Mouse (Mus musculus): Measurements from ENCODE around the gene Hipk4. TPM values are rescaled to one million over a fixed set of nuclear protein-coding genes. Genes with fewer than 3 reads are reported as not detected.

Hipk4 gene
- polyA plus RNA-seq, 1 experiment from 2014 or later = 0.77 TPM

DNA sequence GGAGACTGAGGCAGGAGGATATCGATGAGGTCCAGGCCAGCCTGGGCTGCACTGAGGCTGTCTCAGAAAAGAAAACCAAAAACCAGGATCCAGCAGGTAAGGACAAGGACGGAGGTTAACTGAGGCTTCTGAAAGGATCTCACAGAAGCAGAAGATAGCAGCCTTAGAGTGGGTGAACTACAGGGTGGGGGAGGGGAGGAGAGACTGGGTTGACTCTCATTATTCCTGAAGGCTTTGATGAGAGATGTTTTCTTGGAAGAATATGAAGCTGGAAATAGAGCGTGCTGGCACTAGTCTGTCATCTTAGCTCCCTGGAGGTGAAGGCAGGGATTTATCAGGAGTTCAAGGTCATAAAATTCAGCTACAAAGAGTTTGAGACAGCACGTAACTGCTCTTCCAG, 20.8 kb downstream of the Hipk4 start:
- Histone ChIP-seq H3K27me3 (no peaks in the 10 kb centered on the region), H3K27ac (no peak overlapping the region), H3K4me1 (replicated peaks) (peaks cover 16% of the 10 kb centered on the region), H3K4me2 (no peak overlapping the region), H3K9ac (no peak overlapping the region), H3K36me3 (peaks cover 22% of the 10 kb centered on the region), H3K9me3 (no peaks in the 10 kb centered on the region), H3K4me3 (no peak overlapping the region)
- 92% methylated on average over 4 of the region's 4 CpGs for WGBS
- ATAC-seq (ENCODE audit: low FRiP score) = no peak

DNA sequence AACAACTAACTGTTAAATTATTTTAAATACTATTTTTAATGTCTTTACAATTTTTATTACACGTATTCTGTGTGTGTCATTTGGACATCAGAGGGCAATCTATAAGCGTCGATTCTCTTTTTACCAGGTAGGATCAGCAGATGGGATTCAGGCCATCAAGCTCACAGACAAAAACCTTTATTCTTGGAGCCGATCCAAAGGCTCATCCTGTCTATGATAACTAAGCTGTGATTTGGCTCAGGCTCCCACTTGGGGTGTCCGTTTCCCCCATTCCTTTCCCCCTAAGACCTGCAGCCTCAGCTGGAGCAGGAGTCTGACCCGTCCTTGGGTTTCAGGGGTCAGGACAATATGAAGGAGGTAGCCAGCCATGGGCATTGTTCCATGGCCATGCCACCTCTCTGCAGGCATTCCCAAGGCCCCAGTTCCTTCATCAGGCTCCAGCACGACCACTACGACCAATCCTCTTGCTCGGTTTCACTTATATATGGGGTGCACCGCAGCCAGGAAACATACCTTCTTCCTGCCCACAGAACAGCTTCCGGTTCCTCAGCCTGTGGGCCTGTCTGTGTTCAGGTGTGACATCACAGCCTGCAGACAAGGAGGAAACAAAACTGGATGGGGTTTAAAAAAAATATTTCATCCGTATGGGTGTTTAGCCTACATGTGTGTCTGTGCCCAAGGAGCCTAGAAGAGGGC, 21.8 kb downstream of the Hipk4 start:
- H3K4me1 ChIP-seq (replicated peaks) = peaks cover 16% of the 10 kb centered on the region
- H3K27ac ChIP-seq = no peak overlapping the region
- H3K4me3 ChIP-seq = no peak overlapping the region
- H3K9ac ChIP-seq = no peak overlapping the region
- H3K9me3 ChIP-seq = no peaks in the 10 kb centered on the region
- 89% methylated on average over 12 of the region's 12 CpGs for WGBS
- no peak for ATAC-seq (ENCODE audit: low FRiP score)
- no peaks in the 10 kb centered on the region for H3K27me3 ChIP-seq
- peaks cover 13% of the 10 kb centered on the region for H3K36me3 ChIP-seq
- H3K4me2 ChIP-seq = no peak overlapping the region

DNA sequence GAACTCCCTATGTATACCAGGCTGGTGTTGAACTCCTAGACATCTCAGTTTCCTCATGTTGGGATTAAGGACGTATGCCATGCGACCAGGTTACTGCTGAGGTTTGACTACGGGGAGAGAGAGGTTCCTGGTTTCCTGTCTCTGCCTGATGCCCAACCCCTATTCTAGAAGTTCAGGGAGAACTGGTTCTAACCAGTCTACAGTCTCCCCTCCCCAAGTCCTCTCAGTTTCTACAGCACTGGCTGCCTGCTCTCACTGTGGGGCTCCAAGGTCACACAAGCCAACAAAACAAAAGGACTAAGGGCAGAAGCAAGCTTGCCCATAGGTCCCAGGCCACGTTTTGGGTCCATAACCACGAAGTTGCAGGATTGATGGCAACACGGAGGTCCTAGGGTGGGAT, 26.5 kb downstream of the Hipk4 start:
- Histone ChIP-seq H3K4me3 (no peak overlapping the region), H3K27me3 (no peaks in the 10 kb centered on the region), H3K27ac (no peak overlapping the region), H3K4me2 (no peak overlapping the region), H3K4me1 (replicated peaks) (peaks cover 18% of the 10 kb centered on the region), H3K36me3 (no peaks in the 10 kb centered on the region), H3K9ac (no peak overlapping the region), H3K9me3 (no peaks in the 10 kb centered on the region)
- WGBS = 79% methylated on average over 6 of the region's 6 CpGs
- no peak for ATAC-seq (ENCODE audit: low FRiP score)

DNA sequence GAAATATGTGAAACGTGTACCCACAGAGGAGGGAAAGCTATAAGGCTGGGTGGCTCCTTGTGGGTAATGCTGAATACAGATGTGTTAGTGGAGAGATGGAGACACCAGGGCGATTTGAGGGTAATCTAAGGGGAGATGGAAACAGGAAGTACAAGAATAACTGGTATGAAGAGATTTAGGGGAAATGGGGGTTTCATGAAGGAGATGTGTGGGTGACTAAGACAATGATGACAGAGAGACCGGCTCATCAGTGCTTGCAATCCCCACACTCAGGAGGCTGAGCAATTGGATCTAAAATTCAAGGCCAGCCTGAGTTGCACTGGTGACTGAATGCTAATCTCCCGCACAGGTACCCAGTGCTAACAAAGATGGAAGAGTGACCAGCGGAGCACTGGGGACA, 29.0 kb downstream of the Hipk4 start:
- peaks cover 21% of the 10 kb centered on the region for H3K4me1 ChIP-seq (replicated peaks)
- H3K4me2 ChIP-seq = peak overlapping the region; percentile 84
- H3K27me3 ChIP-seq = no peaks in the 10 kb centered on the region
- peaks cover 11% of the 10 kb centered on the region for H3K36me3 ChIP-seq
- no peak for ATAC-seq (ENCODE audit: low FRiP score)
- H3K9ac ChIP-seq = peak overlapping the region; percentile 69
- H3K4me3 ChIP-seq = peak overlapping the region; percentile 79
- H3K9me3 ChIP-seq = no peaks in the 10 kb centered on the region
- H3K27ac ChIP-seq = no peak overlapping the region
- WGBS = 64% methylated on average over 5 of the region's 5 CpGs

DNA sequence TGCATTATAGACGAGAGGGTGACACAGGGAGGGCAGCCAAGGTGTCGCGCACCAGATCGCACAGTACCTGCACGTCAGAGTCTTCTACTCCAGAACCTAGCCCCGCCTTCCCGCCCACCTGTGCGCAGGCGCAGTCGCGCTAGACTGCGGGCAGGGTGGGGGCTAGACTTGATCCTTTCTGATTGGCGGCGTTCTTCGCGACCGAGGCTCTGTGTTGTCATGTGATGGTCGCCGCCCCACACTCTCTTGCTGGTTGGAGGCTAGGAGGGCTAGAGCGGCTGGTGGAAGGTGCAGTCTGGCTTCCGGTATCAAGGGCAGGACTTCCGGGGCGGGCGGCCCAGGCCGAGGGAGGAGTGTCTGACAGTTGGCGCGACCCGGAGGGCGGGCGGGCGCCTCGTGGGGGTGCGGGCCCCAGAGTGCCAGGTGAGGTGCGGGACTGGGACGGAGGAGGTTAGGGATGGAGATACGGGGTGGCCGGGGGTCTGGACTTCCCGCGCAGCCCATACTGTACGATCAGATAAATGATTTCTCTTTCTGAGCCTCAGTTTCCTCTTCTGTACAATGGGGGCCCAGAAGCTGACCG, 30.0 kb downstream of the Hipk4 start, which contains the start of the genes Pld3 and 2310022A10Rik:
Gene Pld3 (minus strand): TSS at position 288 of the 583 bp plus-strand sequence.
Gene 2310022A10Rik (plus strand): TSS at position 303 of the 583 bp plus-strand sequence.
- peaks cover 11% of the 10 kb centered on the region for H3K36me3 ChIP-seq
- no peaks in the 10 kb centered on the region for H3K9me3 ChIP-seq
- no peaks in the 10 kb centered on the region for H3K27me3 ChIP-seq
- peak; percentile 99 for ATAC-seq (ENCODE audit: low FRiP score)
- WGBS = under 1% methylated on average over 41 of the region's 41 CpGs
- peak within 1 kb of the TSS; percentile 84 for H3K4me2 ChIP-seq
- H3K27ac ChIP-seq = peak within 1 kb of the TSS; percentile 52
- H3K4me3 ChIP-seq = peak within 1 kb of the TSS; percentile 79
- H3K4me1 ChIP-seq (replicated peaks) = peaks cover 21% of the 10 kb centered on the region
- H3K9ac ChIP-seq = peak within 1 kb of the TSS; percentile 82

DNA sequence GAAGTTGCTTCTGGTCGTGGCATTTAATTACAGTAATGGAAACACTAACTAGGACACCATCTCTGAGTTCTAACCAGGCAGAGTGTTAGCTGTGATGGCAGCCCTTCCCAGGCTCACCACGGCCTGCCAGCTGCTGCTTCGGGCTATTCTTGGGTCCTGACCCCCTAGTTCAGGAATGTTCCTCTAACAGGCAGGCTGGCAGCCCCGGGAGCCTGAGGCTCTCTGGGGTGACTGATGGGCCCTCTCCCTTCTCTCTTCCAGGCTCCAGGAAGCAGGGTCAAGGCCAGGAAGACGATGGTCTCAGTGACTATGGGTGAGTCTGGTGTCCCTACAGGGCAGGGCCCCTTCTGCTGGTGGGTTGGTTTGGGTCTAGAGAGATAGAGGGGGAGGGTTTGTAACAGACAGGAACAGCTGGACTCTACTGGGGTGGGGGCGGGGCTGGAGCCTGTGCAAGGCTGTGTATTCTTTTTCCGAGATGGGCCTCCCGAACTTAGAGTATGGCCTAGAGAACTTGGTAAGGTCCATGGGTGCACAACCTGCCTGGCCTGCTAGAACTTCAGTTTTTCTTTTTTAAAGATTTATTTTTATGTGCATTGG, 37.3 kb downstream of the Hipk4 start:
- Histone ChIP-seq H3K4me2 (no peak overlapping the region), H3K4me3 (no peak overlapping the region), H3K4me1 (replicated peaks) (no peaks in the 10 kb centered on the region), H3K9me3 (no peaks in the 10 kb centered on the region), H3K27ac (no peak overlapping the region), H3K9ac (no peak overlapping the region; the same call in 1 of the 2 replicates), H3K36me3 (peaks cover 77% of the 10 kb centered on the region), H3K27me3 (no peaks in the 10 kb centered on the region)
- no peak for ATAC-seq (ENCODE audit: low FRiP score)
- 81% methylated on average over 8 of the region's 8 CpGs for WGBS

DNA sequence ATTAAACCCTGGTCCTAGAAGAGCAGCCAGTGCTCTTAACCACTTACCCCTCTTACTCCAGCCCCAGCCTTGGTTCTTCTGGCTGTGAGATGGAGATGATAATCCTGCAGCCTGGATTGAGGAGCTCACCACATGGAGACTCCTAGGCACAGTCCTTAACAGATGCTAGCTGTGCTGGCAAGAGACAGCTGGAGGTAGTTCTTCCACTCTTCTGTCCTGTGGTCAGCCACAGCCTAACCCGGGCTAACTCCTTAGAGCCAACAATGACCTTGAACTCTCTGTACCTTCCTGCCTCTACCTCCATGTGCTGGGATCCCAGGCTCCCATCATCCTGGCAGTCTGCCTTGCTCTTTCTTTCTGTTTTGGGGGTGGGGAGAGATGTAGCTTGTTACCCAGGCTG, 37.9 kb downstream of the Hipk4 start:
- Histone ChIP-seq H3K4me3 (no peak overlapping the region), H3K4me1 (replicated peaks) (no peaks in the 10 kb centered on the region), H3K27ac (no peak overlapping the region), H3K9ac (no peak overlapping the region; the same call in 1 of the 2 replicates), H3K9me3 (no peaks in the 10 kb centered on the region), H3K4me2 (no peak overlapping the region), H3K27me3 (no peaks in the 10 kb centered on the region), H3K36me3 (peaks cover 79% of the 10 kb centered on the region)
- 91% methylated on average over 1 of the region's 1 CpGs for WGBS
- ATAC-seq (ENCODE audit: low FRiP score) = no peak

DNA sequence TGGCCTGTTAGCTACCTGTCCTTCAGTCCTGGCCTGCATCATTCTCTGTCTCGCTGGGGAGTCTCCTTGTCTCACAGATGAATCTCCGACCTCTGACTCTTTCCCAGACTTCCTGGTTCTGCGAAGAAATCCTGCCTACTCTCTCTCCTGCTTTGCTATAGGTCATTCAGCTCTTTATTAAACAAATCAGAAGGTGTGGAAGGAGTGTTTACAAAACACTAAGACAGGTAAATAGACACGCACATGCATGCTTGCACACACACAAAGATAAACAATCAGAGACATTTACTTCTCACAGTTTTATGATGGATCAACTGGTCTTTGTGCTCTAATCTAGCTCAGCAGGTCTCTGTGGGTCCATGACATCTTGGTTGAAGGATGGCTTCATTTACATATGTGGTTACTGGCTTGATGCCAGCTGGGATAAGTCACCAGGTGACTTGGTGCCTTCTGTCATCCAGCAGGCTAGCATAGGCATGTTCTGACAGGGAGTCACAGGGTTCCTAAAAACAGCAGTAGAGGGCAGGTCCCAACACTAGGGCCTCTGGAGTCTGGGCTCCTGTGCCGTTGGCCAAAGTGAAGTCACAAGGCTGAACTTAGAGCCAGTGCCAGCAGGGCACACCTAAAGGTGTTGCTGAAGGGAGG, 46.6 kb downstream of the Hipk4 start:
- ATAC-seq (ENCODE audit: low FRiP score) = no peak
- H3K9ac ChIP-seq = no peak overlapping the region
- H3K4me2 ChIP-seq = no peak overlapping the region
- H3K4me1 ChIP-seq (replicated peaks) = no peaks in the 10 kb centered on the region
- no peak overlapping the region for H3K4me3 ChIP-seq
- peaks cover 83% of the 10 kb centered on the region for H3K36me3 ChIP-seq
- no peaks in the 10 kb centered on the region for H3K27me3 ChIP-seq
- H3K27ac ChIP-seq = no peak overlapping the region
- WGBS = 86% methylated on average over 5 of the region's 5 CpGs
- H3K9me3 ChIP-seq = no peaks in the 10 kb centered on the region

DNA sequence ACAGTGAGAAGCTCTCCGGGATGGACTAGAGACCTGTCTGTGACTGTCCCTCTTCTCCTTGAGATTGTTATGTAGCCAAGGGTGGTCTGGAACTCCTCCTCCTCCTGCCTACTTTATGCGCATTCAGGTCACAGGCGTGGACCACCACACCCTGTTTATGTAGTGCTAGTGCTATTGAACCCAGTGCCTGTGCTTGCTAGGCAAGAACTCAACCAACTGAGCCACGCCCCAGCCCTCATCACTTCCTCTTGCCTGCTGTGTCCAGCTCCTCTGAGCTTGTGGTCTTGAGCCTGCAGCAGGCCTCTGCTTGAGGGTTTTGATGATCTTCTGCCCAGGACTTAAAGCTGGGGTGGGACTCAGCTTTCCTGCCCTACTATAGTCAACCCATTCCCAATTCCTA, 49.1 kb downstream of the Hipk4 start:
- H3K27ac ChIP-seq = no peak overlapping the region
- no peak overlapping the region for H3K9ac ChIP-seq
- no peaks in the 10 kb centered on the region for H3K9me3 ChIP-seq
- H3K4me1 ChIP-seq (replicated peaks) = no peaks in the 10 kb centered on the region
- WGBS = 96% methylated on average over 4 of the region's 4 CpGs
- no peak for ATAC-seq (ENCODE audit: low FRiP score)
- H3K4me2 ChIP-seq = no peak overlapping the region
- H3K4me3 ChIP-seq = no peak overlapping the region
- H3K36me3 ChIP-seq = peaks cover 88% of the 10 kb centered on the region
- H3K27me3 ChIP-seq = no peaks in the 10 kb centered on the region

DNA sequence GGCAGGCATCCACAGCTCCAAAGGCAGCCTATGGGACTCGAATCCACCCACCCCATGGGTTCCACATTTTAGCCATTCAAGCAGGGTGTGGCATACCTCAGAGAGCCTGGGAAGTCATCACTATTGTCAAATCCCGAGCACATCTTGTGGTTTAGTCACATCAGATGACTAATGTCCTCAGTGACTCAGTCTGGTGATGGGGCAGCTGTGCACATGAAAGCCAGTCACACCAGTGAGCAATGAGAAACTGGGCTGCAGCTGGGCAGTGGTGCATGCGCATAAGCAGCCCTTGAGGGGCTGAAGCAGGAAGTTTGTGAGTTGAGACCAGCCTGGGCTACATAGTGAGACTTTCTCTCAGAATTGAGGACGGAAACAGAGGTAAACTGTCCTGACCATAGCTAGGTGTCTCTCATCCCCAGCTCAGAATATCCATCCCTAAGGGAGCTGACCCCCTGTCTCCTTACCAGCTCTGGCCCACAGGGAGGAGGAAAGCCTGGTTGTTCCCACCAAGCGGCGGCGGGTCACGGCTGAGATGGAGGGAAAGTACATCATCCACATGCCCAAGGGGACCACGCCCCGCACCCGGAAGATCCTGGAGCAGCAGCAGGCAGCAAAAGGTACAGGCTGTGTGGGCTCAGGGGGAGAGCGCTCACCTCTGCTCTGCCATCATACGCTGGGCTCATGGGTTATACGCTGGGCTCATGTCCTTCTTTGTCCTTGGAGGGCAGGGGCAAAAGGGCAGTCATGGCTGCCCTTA, 51.2 kb downstream of the Hipk4 start:
- H3K4me1 ChIP-seq (replicated peaks) = no peaks in the 10 kb centered on the region
- no peak overlapping the region for H3K4me2 ChIP-seq
- no peak overlapping the region for H3K4me3 ChIP-seq
- WGBS = 94% methylated on average over 14 of the region's 14 CpGs
- peaks cover 87% of the 10 kb centered on the region for H3K36me3 ChIP-seq
- no peak overlapping the region for H3K27ac ChIP-seq
- no peak overlapping the region for H3K9ac ChIP-seq
- H3K27me3 ChIP-seq = no peaks in the 10 kb centered on the region
- no peaks in the 10 kb centered on the region for H3K9me3 ChIP-seq
- no peak for ATAC-seq (ENCODE audit: low FRiP score)

DNA sequence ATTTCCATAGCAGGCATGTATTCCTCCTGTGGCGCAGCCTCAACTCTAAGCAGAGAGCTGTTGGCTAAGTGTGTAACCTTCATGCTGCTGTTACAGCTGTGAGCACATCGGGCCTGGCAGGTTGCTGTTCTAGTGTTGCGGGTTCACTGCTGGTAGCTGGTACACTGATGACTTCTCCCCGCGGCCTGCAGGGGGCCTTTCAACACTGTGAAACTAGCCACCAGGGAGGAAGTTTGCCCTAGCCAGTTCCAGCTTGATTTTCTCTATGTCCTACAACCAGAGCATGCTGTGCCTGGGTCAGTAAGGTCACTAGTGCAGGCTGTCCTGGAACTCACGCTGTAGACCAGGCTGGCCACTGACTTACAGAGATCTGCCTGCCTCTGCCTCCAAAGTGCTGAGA, 53.8 kb downstream of the Hipk4 start:
- no peak for ATAC-seq (ENCODE audit: low FRiP score)
- WGBS = 75% methylated on average over 6 of the region's 6 CpGs
- Histone ChIP-seq H3K4me2 (no peak overlapping the region), H3K36me3 (peaks cover 90% of the 10 kb centered on the region), H3K4me1 (replicated peaks) (no peaks in the 10 kb centered on the region), H3K27ac (no peak overlapping the region), H3K9ac (no peak overlapping the region), H3K27me3 (no peaks in the 10 kb centered on the region), H3K4me3 (no peak overlapping the region), H3K9me3 (no peaks in the 10 kb centered on the region)

DNA sequence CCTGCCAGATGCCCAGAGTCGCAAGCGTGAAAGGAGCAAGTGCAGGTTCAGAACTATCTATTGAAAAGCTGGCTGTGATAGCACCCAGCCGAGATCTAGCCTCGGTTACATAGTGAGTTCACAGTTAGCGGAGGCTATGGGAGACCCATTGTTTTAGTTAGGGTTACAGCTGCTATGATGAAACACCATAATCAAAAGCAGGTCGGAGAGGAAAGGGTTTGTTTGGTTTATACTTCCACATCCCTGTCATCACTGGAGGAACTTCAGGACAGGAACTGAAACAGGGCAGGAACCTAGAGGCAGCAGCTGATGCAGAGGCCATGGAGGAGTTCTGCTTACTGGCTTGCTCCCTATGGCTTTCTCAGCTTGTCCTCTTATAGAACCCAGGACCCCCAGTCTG, 54.5 kb downstream of the Hipk4 start:
- no peak for ATAC-seq (ENCODE audit: low FRiP score)
- H3K4me3 ChIP-seq = no peak overlapping the region
- peaks cover 90% of the 10 kb centered on the region for H3K36me3 ChIP-seq
- no peaks in the 10 kb centered on the region for H3K27me3 ChIP-seq
- no peak overlapping the region for H3K9ac ChIP-seq
- WGBS = 94% methylated on average over 6 of the region's 6 CpGs
- no peak overlapping the region for H3K27ac ChIP-seq
- H3K4me2 ChIP-seq = no peak overlapping the region
- no peaks in the 10 kb centered on the region for H3K9me3 ChIP-seq
- H3K4me1 ChIP-seq (replicated peaks) = no peaks in the 10 kb centered on the region
